Mouse (Mus musculus): ENCODE results near the gene Tcf19.
A peak's percentile ranks its signal among the peaks of the same experiment; 100 is the strongest.
"Not testable (repeated sequence)": the region's sequence is repeated elsewhere in the genome, so short reads cannot be mapped to it uniquely, and the experiment has no call there.

Tcf19 gene

GRCm38 (mm10) chr17:35469842-35470751 is 46.5 kb downstream of the Tcf19 start, which contains the start of gene H2-Q10:
Gene H2-Q10, plus strand, starts transcription at chr17:35470089.
- DNase-seq: peak; percentile 28

- not testable (repeated sequence) for DNase-seq
Measured at GRCm38 (mm10) chr17:35468936-35469335, 47.7 kb downstream of the Tcf19 start.

- DNase-seq: not testable (repeated sequence)
Measured at GRCm38 (mm10) chr17:35465651-35466050, 51.0 kb downstream of the Tcf19 start.
